Mouse (Mus musculus): ENCODE measurements around the gene Rasa2. TPM values are rescaled to one million over a fixed set of nuclear protein-coding genes. Genes with fewer than 3 reads are reported as not detected.

The Rasa2 gene
- polyA plus RNA-seq, 1 experiment from 2014 or later, result 21.4 TPM

GRCm38 (mm10) chr9:96632073-96632690, 765 bp upstream of the Rasa2 start:
- no peak for ATAC-seq (ENCODE audit: insufficient read depth)
- no peak for TF ChIP-seq CTCF (IDR thresholded peaks at IDR 0.05; ENCODE audit: low read depth)
- Histone ChIP-seq H3K9ac (peak overlapping the region; percentile 97; the same call in 1 of the 2 replicates), H3K27ac (ENCODE audit: low read depth) (no peak overlapping the region), H3K4me3 (ENCODE audit: low read depth, low read length) (peak overlapping the region; percentile 92; the same call in 1 of the 2 replicates), H3K9me3 (ENCODE audit: low read depth, low read length) (no peaks in the 10 kb centered on the region), H3K36me3 (ENCODE audit: insufficient read depth) (no peaks in the 10 kb centered on the region), H3K27me3 (ENCODE audit: insufficient read depth, low read length) (no peaks in the 10 kb centered on the region), H3K4me2 (peak overlapping the region; percentile 80), H3K4me1 (ENCODE audit: insufficient read depth) (peaks cover 3% of the 10 kb centered on the region)
- WGBS, result 48% methylated on average over 6 of the region's 6 CpGs
- DNase-seq, result no peak

DNA sequence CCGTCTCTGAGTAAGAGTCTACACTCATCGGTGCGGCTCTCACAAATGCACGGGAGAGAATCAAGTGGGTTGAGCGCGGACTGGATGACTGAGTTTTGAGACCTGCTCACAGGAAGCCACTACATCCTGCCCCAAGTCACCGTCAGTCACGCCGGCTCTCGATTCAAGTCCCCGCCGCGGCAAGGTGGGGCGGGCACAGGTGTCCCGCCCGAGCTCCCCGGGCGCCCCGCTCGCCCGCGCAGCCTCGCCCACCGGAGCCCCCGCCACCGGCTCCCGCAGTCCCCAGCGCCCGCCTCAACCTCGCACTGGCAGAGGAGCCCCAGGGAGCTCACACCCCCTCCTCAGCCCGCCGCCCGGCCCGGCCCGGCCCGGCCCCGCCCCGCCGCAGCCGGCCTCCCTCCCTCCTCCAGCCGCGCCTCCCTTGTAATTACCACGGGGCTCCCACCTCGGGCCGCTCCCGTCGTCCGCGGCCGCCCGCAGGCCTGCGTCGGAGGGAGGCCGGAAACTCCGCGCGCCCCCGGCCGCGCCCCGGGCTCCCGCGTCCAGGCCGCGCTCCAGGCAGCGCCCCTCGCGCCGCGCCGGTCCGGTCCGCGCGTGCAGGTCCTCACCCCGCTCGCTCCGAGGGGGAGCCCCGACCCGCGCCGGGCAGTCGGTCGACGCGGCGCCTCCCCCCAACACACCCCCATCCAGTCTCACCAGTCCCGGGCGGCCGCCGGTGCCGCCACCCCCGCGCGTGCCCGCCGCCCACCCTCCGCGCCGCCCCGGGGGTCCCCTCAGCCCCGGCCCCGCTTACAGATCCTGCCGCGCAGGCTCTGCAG, 637 bp downstream of the Rasa2 start:
- peak overlapping the region; percentile 97 for H3K9ac ChIP-seq
- peak overlapping the region; percentile 98 for H3K27ac ChIP-seq (ENCODE audit: low read depth)
- no peaks in the 10 kb centered on the region for H3K27me3 ChIP-seq (ENCODE audit: insufficient read depth, low read length)
- peaks cover 3% of the 10 kb centered on the region for H3K4me1 ChIP-seq (ENCODE audit: insufficient read depth)
- TF ChIP-seq CTCF (IDR thresholded peaks at IDR 0.05; ENCODE audit: low read depth), result no peak
- H3K36me3 ChIP-seq (ENCODE audit: insufficient read depth), result no peaks in the 10 kb centered on the region
- ATAC-seq (ENCODE audit: insufficient read depth) (peak; percentile 84), DNase-seq (peak; percentile 80)
- WGBS, result under 1% methylated on average over 59 of the region's 105 CpGs
- peak overlapping the region; percentile 92 for H3K4me3 ChIP-seq (ENCODE audit: low read depth, low read length)
- peak overlapping the region; percentile 80 for H3K4me2 ChIP-seq
- no peaks in the 10 kb centered on the region for H3K9me3 ChIP-seq (ENCODE audit: low read depth, low read length)

DNA sequence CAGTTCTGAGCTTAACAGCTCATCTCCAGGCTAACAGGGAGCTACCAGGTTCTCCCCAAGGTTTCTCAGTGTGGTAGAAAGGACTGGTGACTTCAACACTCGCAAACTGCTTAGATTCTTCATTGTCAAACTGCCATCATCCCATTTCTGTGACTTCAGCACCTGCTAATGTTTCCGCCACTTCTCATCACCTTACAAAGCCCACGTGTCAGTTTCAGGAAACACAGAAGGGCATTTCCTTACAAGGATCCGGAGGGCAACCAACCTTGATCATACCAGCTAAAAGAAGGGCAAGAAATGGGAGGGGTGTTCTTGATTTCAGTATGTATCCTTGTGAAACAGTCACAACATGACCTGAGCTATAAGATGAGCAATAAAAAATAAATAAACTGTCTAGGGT, 2.3 kb downstream of the Rasa2 start:
- no peak for TF ChIP-seq CTCF (IDR thresholded peaks at IDR 0.05; ENCODE audit: low read depth)
- no peak overlapping the region for H3K4me2 ChIP-seq
- H3K9ac ChIP-seq, result no peak overlapping the region
- WGBS, result 63% methylated on average over 4 of the region's 4 CpGs
- no peak overlapping the region for H3K4me3 ChIP-seq (ENCODE audit: low read depth, low read length)
- peaks cover 3% of the 10 kb centered on the region for H3K4me1 ChIP-seq (ENCODE audit: insufficient read depth)
- DNase-seq (no peak), ATAC-seq (ENCODE audit: insufficient read depth) (no peak)
- H3K27me3 ChIP-seq (ENCODE audit: insufficient read depth, low read length), result no peaks in the 10 kb centered on the region
- no peaks in the 10 kb centered on the region for H3K9me3 ChIP-seq (ENCODE audit: low read depth, low read length)
- H3K27ac ChIP-seq (ENCODE audit: low read depth), result no peak overlapping the region
- no peaks in the 10 kb centered on the region for H3K36me3 ChIP-seq (ENCODE audit: insufficient read depth)

- 24% methylated on average over 5 of the region's 5 CpGs for WGBS
Measured at GRCm38 (mm10) chr9:96627557-96628085, 3.8 kb downstream of the Rasa2 start.

GRCm38 (mm10) chr9:96627042-96627441, 4.4 kb downstream of the Rasa2 start:
- no peaks in the 10 kb centered on the region for H3K36me3 ChIP-seq (ENCODE audit: insufficient read depth)
- H3K9ac ChIP-seq, result no peak overlapping the region
- no peak overlapping the region for H3K4me2 ChIP-seq
- H3K4me1 ChIP-seq (ENCODE audit: insufficient read depth), result peaks cover 1% of the 10 kb centered on the region
- ATAC-seq (ENCODE audit: insufficient read depth) (no peak), DNase-seq (no peak)
- TF ChIP-seq CTCF (IDR thresholded peaks at IDR 0.05; ENCODE audit: low read depth), result no peak
- no peaks in the 10 kb centered on the region for H3K27me3 ChIP-seq (ENCODE audit: insufficient read depth, low read length)
- no peak overlapping the region for H3K27ac ChIP-seq (ENCODE audit: low read depth)
- H3K9me3 ChIP-seq (ENCODE audit: low read depth, low read length), result no peaks in the 10 kb centered on the region
- H3K4me3 ChIP-seq (ENCODE audit: low read depth, low read length), result no peak overlapping the region
- WGBS, result 53% methylated on average over 1 of the region's 1 CpGs

More at GRCm38 (mm10) chr9:96627557-96628085, 3.8 kb downstream of the Rasa2 start:
- no peak for ATAC-seq (ENCODE audit: insufficient read depth)
- Histone ChIP-seq H3K27me3 (ENCODE audit: insufficient read depth, low read length) (no peaks in the 10 kb centered on the region), H3K9ac (no peak overlapping the region), H3K27ac (ENCODE audit: low read depth) (no peak overlapping the region), H3K36me3 (ENCODE audit: insufficient read depth) (no peaks in the 10 kb centered on the region), H3K4me3 (ENCODE audit: low read depth, low read length) (no peak overlapping the region), H3K4me2 (no peak overlapping the region), H3K4me1 (ENCODE audit: insufficient read depth) (peaks cover 3% of the 10 kb centered on the region), H3K9me3 (ENCODE audit: low read depth, low read length) (no peaks in the 10 kb centered on the region)
- DNase-seq, result no peak
- no peak for TF ChIP-seq CTCF (IDR thresholded peaks at IDR 0.05; ENCODE audit: low read depth)

GRCm38 (mm10) chr9:96618448-96619176, 12.8 kb downstream of the Rasa2 start:
- DNase-seq (no peak), ATAC-seq (ENCODE audit: insufficient read depth) (no peak)
- Histone ChIP-seq H3K27me3 (ENCODE audit: insufficient read depth, low read length) (no peaks in the 10 kb centered on the region), H3K4me3 (ENCODE audit: low read depth, low read length) (no peak overlapping the region), H3K27ac (ENCODE audit: low read depth) (no peak overlapping the region), H3K4me1 (ENCODE audit: insufficient read depth) (no peaks in the 10 kb centered on the region), H3K36me3 (ENCODE audit: insufficient read depth) (no peaks in the 10 kb centered on the region), H3K4me2 (no peak overlapping the region), H3K9me3 (ENCODE audit: low read depth, low read length) (no peaks in the 10 kb centered on the region), H3K9ac (no peak overlapping the region)
- no peak for TF ChIP-seq CTCF (IDR thresholded peaks at IDR 0.05; ENCODE audit: low read depth)
- 79% methylated on average over 4 of the region's 4 CpGs for WGBS

All from lung, embryonic 14.5 days (tissue).